Mouse (Mus musculus): ENCODE data around the gene Kcnj14. TPM values are rescaled to one million over a fixed set of nuclear protein-coding genes. Genes with fewer than 3 reads are reported as not detected.

Gene Kcnj14
- polyA plus RNA-seq, 1 experiment from 2014 or later = 0.20 TPM

DNA sequence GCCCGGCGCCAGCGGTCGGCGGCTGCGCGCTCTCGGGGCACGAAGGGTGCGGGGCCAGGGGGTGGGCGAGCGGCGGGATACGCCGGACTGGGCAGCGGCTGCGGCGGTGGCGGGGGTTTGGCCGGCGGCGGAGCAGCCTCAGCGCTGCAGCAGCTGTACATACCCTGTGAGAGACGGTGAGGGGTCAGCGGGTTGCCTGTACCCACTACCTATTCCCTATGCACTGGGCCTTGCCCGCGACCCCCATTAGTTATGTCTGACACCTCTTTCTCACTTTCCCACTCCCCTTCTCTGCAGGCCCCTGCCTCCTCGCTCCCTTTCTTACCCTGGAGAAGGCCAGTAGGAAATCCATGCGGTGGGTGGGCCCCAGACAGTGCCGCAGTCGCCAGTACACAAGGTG is 9.3 kb upstream of the Kcnj14 start:
- TF ChIP-seq CTCF (IDR thresholded peaks at IDR 0.05) = no peak
- no peak for TF ChIP-seq EP300 (IDR thresholded peaks at IDR 0.05)
- Histone ChIP-seq H3K4me2 (replicated peaks; ENCODE audit: low read depth, low read length) (peak overlapping the region; percentile 59), H3K36me3 (ENCODE audit: insufficient read depth, low read length) (no peaks in the 10 kb centered on the region), H3K27me3 (replicated peaks; ENCODE audit: insufficient read depth, low read length) (peaks cover 28% of the 10 kb centered on the region), H3K9ac (replicated peaks; ENCODE audit: low read depth) (0 out of 2 replicates have a peak overlapping the region, but pooled peaks have one; percentile 5), H3K9me3 (ENCODE audit: low read length) (no peaks in the 10 kb centered on the region), H3K4me3 (ENCODE audit: low read depth, low read length) (peak overlapping the region; percentile 39), H3K4me1 (ENCODE audit: insufficient read depth, low read depth, low read length) (no peaks in the 10 kb centered on the region; the same call in 1 of the 2 replicates), H3K27ac (ENCODE audit: low read length) (no peak overlapping the region)
- WGBS = 2% methylated on average over 17 of the region's 31 CpGs
- DNase-seq (ENCODE audit: low spot score) (no peak), ATAC-seq (no peak)

DNA sequence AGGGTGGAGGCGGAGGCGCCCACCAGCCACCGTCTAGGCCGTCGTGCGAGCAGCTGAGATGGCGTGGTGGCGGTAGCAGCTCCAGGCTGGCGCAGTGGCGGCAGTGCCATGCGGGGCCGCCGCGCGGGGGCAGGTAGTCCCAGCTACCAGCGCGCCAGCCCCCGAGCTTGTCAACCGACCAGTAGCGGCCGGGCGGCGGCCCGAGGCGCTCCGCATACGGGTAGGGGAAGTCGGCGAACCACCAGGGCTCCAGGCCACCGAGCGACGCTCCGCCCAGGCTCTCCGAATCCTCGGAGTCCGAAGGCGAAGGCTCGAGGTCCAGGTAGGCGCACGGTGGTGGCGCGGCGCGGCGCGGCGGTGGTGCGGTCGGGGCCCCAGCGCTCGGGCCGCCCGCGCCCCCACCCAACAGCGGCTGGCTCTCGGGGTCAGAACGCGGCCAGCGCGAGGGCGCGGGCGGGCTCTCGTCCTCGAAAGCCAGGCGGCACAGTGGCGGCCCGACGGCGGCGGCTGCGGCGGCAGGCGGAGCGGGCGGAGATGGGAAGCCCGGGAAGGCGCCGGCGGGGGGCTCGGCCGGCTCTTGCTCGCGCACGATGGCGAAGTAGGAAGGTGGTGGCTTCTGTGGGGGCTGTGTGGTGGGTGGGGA is 8.7 kb upstream of the Kcnj14 start:
- WGBS = under 1% methylated on average over 50 of the region's 86 CpGs
- DNase-seq (ENCODE audit: low spot score) (peak; percentile 20), ATAC-seq (peak; percentile 30)
- Histone ChIP-seq H3K9me3 (ENCODE audit: low read length) (no peaks in the 10 kb centered on the region), H3K27ac (ENCODE audit: low read length) (no peak overlapping the region), H3K27me3 (replicated peaks; ENCODE audit: insufficient read depth, low read length) (peaks cover 28% of the 10 kb centered on the region), H3K36me3 (ENCODE audit: insufficient read depth, low read length) (no peaks in the 10 kb centered on the region), H3K4me1 (ENCODE audit: insufficient read depth, low read depth, low read length) (no peaks in the 10 kb centered on the region; the same call in 1 of the 2 replicates), H3K4me3 (ENCODE audit: low read depth, low read length) (peak overlapping the region; percentile 39), H3K9ac (replicated peaks; ENCODE audit: low read depth) (0 out of 2 replicates have a peak overlapping the region, but pooled peaks have one; percentile 5), H3K4me2 (replicated peaks; ENCODE audit: low read depth, low read length) (peak overlapping the region; percentile 59)
- TF ChIP-seq CTCF (IDR thresholded peaks at IDR 0.05) = no peak
- no peak for TF ChIP-seq EP300 (IDR thresholded peaks at IDR 0.05)

DNA sequence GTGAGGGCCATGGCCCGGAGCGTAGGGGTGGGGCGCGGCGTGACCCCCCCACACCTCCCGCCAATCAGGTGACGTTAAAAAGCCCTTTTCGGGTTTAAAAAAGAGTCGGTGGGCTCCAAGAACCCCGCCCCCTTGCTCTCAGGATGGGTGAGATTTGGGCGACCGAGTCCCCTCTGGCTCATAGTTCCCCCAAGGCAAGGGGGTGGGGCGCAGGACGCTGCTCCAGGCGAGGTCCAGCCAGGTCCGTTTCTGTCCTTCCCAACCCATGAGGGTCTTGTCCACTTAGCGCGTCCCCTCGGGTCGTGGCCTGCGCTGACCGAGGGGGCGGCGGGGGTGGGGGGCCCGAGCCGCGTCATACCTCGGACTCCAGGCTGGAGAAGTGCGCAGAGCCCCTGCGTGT is 7.8 kb upstream of the Kcnj14 start:
- Histone ChIP-seq H3K9ac (replicated peaks; ENCODE audit: low read depth) (no peak overlapping the region), H3K27me3 (replicated peaks; ENCODE audit: insufficient read depth, low read length) (peaks cover 28% of the 10 kb centered on the region), H3K4me1 (ENCODE audit: insufficient read depth, low read depth, low read length) (no peaks in the 10 kb centered on the region; the same call in 1 of the 2 replicates), H3K36me3 (ENCODE audit: insufficient read depth, low read length) (no peaks in the 10 kb centered on the region), H3K4me3 (ENCODE audit: low read depth, low read length) (peak overlapping the region; percentile 39), H3K27ac (ENCODE audit: low read length) (no peak overlapping the region), H3K9me3 (ENCODE audit: low read length) (no peaks in the 10 kb centered on the region), H3K4me2 (replicated peaks; ENCODE audit: low read depth, low read length) (peak overlapping the region; percentile 59)
- WGBS = 10% methylated on average over 30 of the region's 30 CpGs
- TF ChIP-seq EP300 (IDR thresholded peaks at IDR 0.05) (no peak), CTCF (IDR thresholded peaks at IDR 0.05) (no peak)
- no peak for ATAC-seq
- DNase-seq (ENCODE audit: low spot score) = no peak

DNA sequence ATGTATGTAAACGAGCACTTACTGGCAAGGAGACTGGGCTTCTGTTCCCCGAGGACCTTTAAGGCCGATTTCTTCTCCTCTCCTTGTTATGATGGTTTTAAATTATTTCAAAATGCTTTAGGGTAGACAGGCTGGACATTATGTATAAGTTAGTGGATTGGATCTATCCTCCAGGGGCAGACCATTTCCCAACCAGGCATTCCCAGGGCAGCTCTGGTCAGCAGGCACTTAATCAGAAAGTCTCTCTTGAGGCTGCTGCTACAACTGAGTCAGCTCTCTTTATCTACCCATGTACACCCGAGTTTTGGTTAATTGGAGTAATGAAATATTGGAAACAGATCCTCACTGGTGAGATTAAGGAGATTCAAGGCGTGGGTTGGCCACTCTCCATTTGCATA is 6.5 kb upstream of the Kcnj14 start:
- H3K9me3 ChIP-seq (ENCODE audit: low read length) = no peaks in the 10 kb centered on the region
- peaks cover 28% of the 10 kb centered on the region for H3K27me3 ChIP-seq (replicated peaks; ENCODE audit: insufficient read depth, low read length)
- WGBS = 22% methylated on average over 5 of the region's 5 CpGs
- no peaks in the 10 kb centered on the region; the same call in 1 of the 2 replicates for H3K4me1 ChIP-seq (ENCODE audit: insufficient read depth, low read depth, low read length)
- H3K4me2 ChIP-seq (replicated peaks; ENCODE audit: low read depth, low read length) = peak overlapping the region; percentile 90
- H3K36me3 ChIP-seq (ENCODE audit: insufficient read depth, low read length) = peaks cover 8% of the 10 kb centered on the region; the same call in 1 of the 2 replicates
- ATAC-seq = no peak
- peak overlapping the region; percentile 74 for H3K4me3 ChIP-seq (ENCODE audit: low read depth, low read length)
- DNase-seq (ENCODE audit: low spot score) = no peak
- TF ChIP-seq CTCF (IDR thresholded peaks at IDR 0.05) = no peak
- no peak for TF ChIP-seq EP300 (IDR thresholded peaks at IDR 0.05)
- H3K9ac ChIP-seq (replicated peaks; ENCODE audit: low read depth) = no peak overlapping the region
- H3K27ac ChIP-seq (ENCODE audit: low read length) = no peak overlapping the region

DNA sequence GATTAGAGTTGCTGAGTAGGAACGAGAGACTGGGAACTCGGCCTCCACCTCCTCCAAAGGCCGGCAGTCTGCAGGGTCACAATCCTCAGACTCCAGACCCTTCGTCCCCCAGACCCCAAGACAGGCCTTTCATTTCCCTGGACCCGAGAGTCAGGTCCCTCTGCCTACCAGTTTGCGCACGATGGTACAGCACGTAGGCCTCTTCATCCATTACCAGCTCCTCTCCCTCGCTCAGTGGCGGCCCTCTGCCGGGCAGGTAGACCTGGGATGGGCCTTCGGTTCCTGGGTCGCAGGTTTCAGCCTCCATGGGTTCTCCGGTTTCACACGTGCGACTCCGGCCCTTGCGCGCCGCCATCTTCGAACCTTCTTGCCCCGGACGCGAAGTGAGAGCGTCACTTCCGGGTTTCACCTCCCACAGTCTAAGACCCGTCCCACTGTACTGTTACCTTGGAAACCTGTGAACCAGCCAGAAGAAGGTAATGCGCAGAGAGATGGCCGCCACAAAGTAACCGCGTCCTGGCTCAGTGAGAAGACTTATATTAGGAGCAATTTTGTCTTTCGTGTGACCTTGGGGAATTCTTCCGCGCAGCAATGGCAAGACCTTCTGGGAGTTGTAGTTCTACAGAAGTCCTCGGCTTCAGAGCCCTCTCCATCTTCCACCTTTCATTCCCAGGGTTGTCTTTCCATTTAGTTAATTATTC is 6.0 kb upstream of the Kcnj14 start, which contains the start of gene Grwd1:
TSS of gene Grwd1 (minus strand) at position 518 of the 701 bp plus-strand sequence.
- no peak within 1 kb of the TSS for H3K27ac ChIP-seq (ENCODE audit: low read length)
- peak within 1 kb of the TSS; percentile 74 for H3K4me3 ChIP-seq (ENCODE audit: low read depth, low read length)
- peaks cover 8% of the 10 kb centered on the region; the same call in 1 of the 2 replicates for H3K36me3 ChIP-seq (ENCODE audit: insufficient read depth, low read length)
- no peaks in the 10 kb centered on the region for H3K9me3 ChIP-seq (ENCODE audit: low read length)
- peak within 1 kb of the TSS; percentile 90 for H3K4me2 ChIP-seq (replicated peaks; ENCODE audit: low read depth, low read length)
- H3K4me1 ChIP-seq (ENCODE audit: insufficient read depth, low read depth, low read length) = no peaks in the 10 kb centered on the region; the same call in 1 of the 2 replicates
- H3K27me3 ChIP-seq (replicated peaks; ENCODE audit: insufficient read depth, low read length) = peaks cover 28% of the 10 kb centered on the region
- DNase-seq (ENCODE audit: low spot score) (peak; percentile 95), ATAC-seq (peak; percentile 89)
- TF ChIP-seq CTCF (IDR thresholded peaks at IDR 0.05) (no peak), EP300 (IDR thresholded peaks at IDR 0.05) (no peak)
- under 1% methylated on average over 35 of the region's 35 CpGs for WGBS
- H3K9ac ChIP-seq (replicated peaks; ENCODE audit: low read depth) = peak within 1 kb of the TSS; percentile 32

DNA sequence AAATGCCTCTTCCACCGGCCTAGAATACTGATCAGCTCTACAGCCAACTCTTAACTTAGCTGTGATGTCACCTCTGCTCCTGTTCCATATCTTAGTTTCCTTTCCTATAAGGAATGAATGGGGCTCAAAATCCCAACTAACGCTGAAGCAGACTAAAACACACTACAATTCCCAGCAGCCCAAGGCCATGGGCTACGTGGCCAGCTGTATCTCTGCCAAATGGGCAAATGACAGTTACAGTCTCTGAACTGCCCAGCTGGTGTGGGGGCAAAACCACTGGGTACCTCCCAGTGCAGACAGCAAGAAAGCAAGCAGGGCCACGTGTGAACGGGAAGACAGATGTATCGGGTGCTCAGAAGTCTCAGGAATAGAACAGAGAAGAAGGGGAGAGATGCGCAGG is 2.0 kb upstream of the Kcnj14 start:
- 93% methylated on average over 7 of the region's 7 CpGs for WGBS
- Histone ChIP-seq H3K4me3 (ENCODE audit: low read depth, low read length) (no peak overlapping the region), H3K4me2 (replicated peaks; ENCODE audit: low read depth, low read length) (no peak overlapping the region), H3K9ac (replicated peaks; ENCODE audit: low read depth) (no peak overlapping the region), H3K27me3 (replicated peaks; ENCODE audit: insufficient read depth, low read length) (peaks cover under 1% of the 10 kb centered on the region; the same call in 1 of the 2 replicates), H3K9me3 (ENCODE audit: low read length) (no peaks in the 10 kb centered on the region), H3K4me1 (ENCODE audit: insufficient read depth, low read depth, low read length) (no peaks in the 10 kb centered on the region; the same call in 1 of the 2 replicates), H3K27ac (ENCODE audit: low read length) (no peak overlapping the region), H3K36me3 (ENCODE audit: insufficient read depth, low read length) (peaks cover 14% of the 10 kb centered on the region)
- DNase-seq (ENCODE audit: low spot score) (no peak), ATAC-seq (no peak)
- TF ChIP-seq CTCF (IDR thresholded peaks at IDR 0.05) (no peak), EP300 (IDR thresholded peaks at IDR 0.05) (no peak)

All from lung, postnatal 0 days (tissue).